In genomic region chr1:151631703-151632294, GRCm38 (mm10) we compare ENCODE assay signal across 12 mouse cellular contexts.
DNase-seq lines count a peak whose midpoint lies in the region; ATAC-seq and TF ChIP-seq lines count a peak whose summit lies in the region.
"Had no signal": no experiment of that assay in that cellular context is flagged by ENCODE, and none has a peak within 500 bp of the region (broad histone marks: within the 10 kb centered on the region; RNA-seq: fewer than 3 reads in every experiment).

No protein-coding gene starts in this region.

- no peak overlapping the region for H3K4me3 ChIP-seq in midbrain, embryonic 11.5 days (ENCODE audit: low read depth, low read length)
- H3K4me3 ChIP-seq in midbrain, embryonic 10.5 days = no peak overlapping the region
- no peak overlapping the region for H3K4me3 ChIP-seq in liver, embryonic 15.5 days (replicated peaks)
- no peak overlapping the region for H3K4me3 ChIP-seq in stomach, postnatal 0 days (ENCODE audit: low read depth, low read length)
- H3K4me3 ChIP-seq in layer of hippocampus, adult 2 months = no peak overlapping the region
- H3K4me3 ChIP-seq: limb, embryonic 13.5 days had no signal

- TF ChIP-seq EP300 in stomach, postnatal 0 days (optimal IDR thresholded peaks at IDR 0.05) = no peak

- intact Hi-C loops in heart, postnatal 36 days (cut with DNase I) = no loop called here

- H3K27me3 ChIP-seq in midbrain, embryonic 11.5 days (ENCODE audit: control insufficient read depth, insufficient read depth, low read length) = no peaks in the 10 kb centered on the region
- H3K27me3 ChIP-seq in midbrain, embryonic 10.5 days (ENCODE audit: low read depth, poor library complexity, severe bottlenecking) = no peaks in the 10 kb centered on the region
- H3K27me3 ChIP-seq in liver, embryonic 15.5 days = no peaks in the 10 kb centered on the region
- no peaks in the 10 kb centered on the region for H3K27me3 ChIP-seq in stomach, postnatal 0 days (ENCODE audit: control insufficient read depth, insufficient read depth, low read length)
- H3K27me3 ChIP-seq: limb, embryonic 13.5 days had no signal

- no peak for TF ChIP-seq CTCF in stomach, postnatal 0 days (IDR thresholded peaks at IDR 0.05; ENCODE audit: low read depth)
- no peak for TF ChIP-seq CTCF in layer of hippocampus, adult 2 months (conservative IDR thresholded peaks at IDR 0.05)

- peak; percentile 55 for ATAC-seq in midbrain, embryonic 11.5 days (ENCODE audit: low FRiP score)
- 0 out of 2 replicates have a peak, but pooled peaks have one; percentile 32 for ATAC-seq in liver, embryonic 15.5 days (ENCODE audit: insufficient read depth)
- ATAC-seq in stomach, postnatal 0 days (ENCODE audit: low FRiP score, low TSS enrichment) = peak; percentile 84
- ATAC-seq: CD4-positive, CD25-positive, alpha-beta regulatory T cell, adult 4 months had no signal

- H3K9ac ChIP-seq in midbrain, embryonic 11.5 days (ENCODE audit: low read length) = no peak overlapping the region
- no peak overlapping the region for H3K9ac ChIP-seq in liver, embryonic 15.5 days
- no peak overlapping the region for H3K9ac ChIP-seq in stomach, postnatal 0 days (ENCODE audit: low read length)
- H3K9ac ChIP-seq: limb, embryonic 13.5 days had no signal

- no peaks in the 10 kb centered on the region for H3K4me1 ChIP-seq in midbrain, embryonic 11.5 days (ENCODE audit: control insufficient read depth, insufficient read depth, low read length)
- no peaks in the 10 kb centered on the region for H3K4me1 ChIP-seq in midbrain, embryonic 10.5 days
- H3K4me1 ChIP-seq in liver, embryonic 15.5 days (replicated peaks) = peaks cover 13% of the 10 kb centered on the region; the same call in 1 of the 2 replicates
- H3K4me1 ChIP-seq in stomach, postnatal 0 days (replicated peaks; ENCODE audit: control insufficient read depth, insufficient read depth) = 0 out of 2 replicates have a peak, but pooled peaks cover 5% of the 10 kb centered on the region

- DNase-seq in heart, adult 11 months = peak; percentile 95
- DNase-seq in heart, postnatal 36 days = no peak
- DNase-seq in midbrain, embryonic 11.5 days (ENCODE audit: low spot score, missing footprints) = no peak
- DNase-seq in midbrain, embryonic 10.5 days (ENCODE audit: low spot score) = no peak
- peak; percentile 51 for DNase-seq in stomach, postnatal 0 days (ENCODE audit: low spot score)
- no peak for DNase-seq in layer of hippocampus, adult 2 months (ENCODE audit: low spot score in 2 of 2)
- no peak for DNase-seq in thymus, postnatal 0 days (ENCODE audit: low spot score)
- DNase-seq: adrenal gland, adult 8-10 months; gastrocnemius, postnatal 10 days had no signal

- H3K27ac ChIP-seq in midbrain, embryonic 11.5 days (ENCODE audit: low read depth, low read length) = no peak overlapping the region
- no peak overlapping the region for H3K27ac ChIP-seq in midbrain, embryonic 10.5 days (replicated peaks)
- no peak overlapping the region for H3K27ac ChIP-seq in liver, embryonic 15.5 days (replicated peaks)
- peak overlapping the region; percentile 35; the same call in 1 of the 2 replicates for H3K27ac ChIP-seq in stomach, postnatal 0 days (replicated peaks)
- no peak overlapping the region for H3K27ac ChIP-seq in layer of hippocampus, adult 2 months
- H3K27ac ChIP-seq: limb, embryonic 13.5 days had no signal

- no peaks in the 10 kb centered on the region for H3K9me3 ChIP-seq in midbrain, embryonic 11.5 days (ENCODE audit: control insufficient read depth, low read length)
- H3K9me3 ChIP-seq in midbrain, embryonic 10.5 days (replicated peaks) = 0 out of 2 replicates have a peak, but pooled peaks cover 2% of the 10 kb centered on the region
- 0 out of 2 replicates have a peak, but pooled peaks cover 3% of the 10 kb centered on the region for H3K9me3 ChIP-seq in liver, embryonic 15.5 days (replicated peaks)
- no peaks in the 10 kb centered on the region for H3K9me3 ChIP-seq in stomach, postnatal 0 days (ENCODE audit: control insufficient read depth, low read length)
- H3K9me3 ChIP-seq: limb, embryonic 13.5 days had no signal

- no peaks in the 10 kb centered on the region for H3K36me3 ChIP-seq in midbrain, embryonic 11.5 days (ENCODE audit: control insufficient read depth, insufficient read depth, low read length)
- H3K36me3 ChIP-seq in midbrain, embryonic 10.5 days = no peaks in the 10 kb centered on the region
- no peaks in the 10 kb centered on the region for H3K36me3 ChIP-seq in liver, embryonic 15.5 days (replicated peaks)
- H3K36me3 ChIP-seq in stomach, postnatal 0 days (ENCODE audit: control insufficient read depth, insufficient read depth, low read length) = no peaks in the 10 kb centered on the region
- H3K36me3 ChIP-seq: limb, embryonic 13.5 days had no signal

- no peak overlapping the region for H3K4me2 ChIP-seq in midbrain, embryonic 11.5 days
- peak overlapping the region; percentile 20 for H3K4me2 ChIP-seq in liver, embryonic 15.5 days
- H3K4me2 ChIP-seq in stomach, postnatal 0 days (replicated peaks; ENCODE audit: low read depth) = peak overlapping the region; percentile 32
- H3K4me2 ChIP-seq: limb, embryonic 13.5 days had no signal

- 76% methylated on average over 11 of the region's 11 CpGs for WGBS in midbrain, embryonic 11.5 days
- 78% methylated on average over 11 of the region's 11 CpGs for WGBS in midbrain, embryonic 10.5 days
- WGBS in liver, embryonic 15.5 days (ENCODE audit: insufficient replicate concordance) = 67% methylated on average over 11 of the region's 11 CpGs
- WGBS in stomach, postnatal 0 days = 19% methylated on average over 11 of the region's 11 CpGs

Comparison
In these comparisons a context has a peak if more than half of its experiments do, and no peak if none do; other contexts are left out.
1. DNase-seq: peak in heart, adult 11 months (single experiment) and stomach, postnatal 0 days (single experiment); none in heart, postnatal 36 days (0 of 2), midbrain, embryonic 11.5 days (single experiment), midbrain, embryonic 10.5 days (single experiment), layer of hippocampus, adult 2 months (0 of 2) and thymus, postnatal 0 days (single experiment).
2. ATAC-seq: peak in every context shown above with its lines; median percentile 84 in stomach, postnatal 0 days; 55 in midbrain, embryonic 11.5 days; 32 in liver, embryonic 15.5 days.